Mouse (Mus musculus): ENCODE measurements at regions not wholly inside any gene's neighbourhood (a gene's known extent, or its start where the extent isn't known, plus 50 kb on each side); places are given as distances from the start of the nearest gene placed in this dataset.

DNA sequence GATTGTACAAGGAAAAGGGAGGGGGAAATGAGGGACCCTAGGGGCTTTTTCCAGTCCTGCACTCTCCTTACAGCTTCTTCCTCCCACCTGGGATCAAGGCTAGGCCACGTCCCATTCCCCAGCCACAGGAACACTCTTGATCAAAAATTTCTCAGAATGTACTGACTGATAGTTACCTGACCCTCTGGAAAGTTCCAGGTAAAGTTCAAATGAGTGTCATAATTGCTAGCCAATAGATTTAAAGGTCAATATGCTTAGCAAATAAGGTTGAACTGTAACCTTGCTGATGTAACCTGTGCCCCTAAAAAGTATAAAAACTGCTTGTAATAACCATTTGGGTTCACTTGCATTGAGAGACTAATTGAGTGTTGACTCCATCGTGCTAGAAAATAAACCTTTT, 61.1 kb upstream of the P2ry1 start:
- TF ChIP-seq POLR2A (IDR thresholded peaks at IDR 0.05; ENCODE audit: extremely low read depth, insufficient read depth, low read length) (no peak), CTCF (IDR thresholded peaks at IDR 0.05; ENCODE audit: extremely low read depth, insufficient read depth, low read length) (no peak)

Measured in cortical plate, adult 2 months (tissue).